Mouse (Mus musculus) ES-E14 (cell line): ENCODE results near the gene Rnh1.

ENCODE experiments used
- MAFK ChIP-seq: IDR thresholded peaks from 2 replicates; pipeline ENCODE4 v1.6.1; 2014; ENCODE audit warnings: mild to moderate bottlenecking, low read depth, low read length, inconsistent platforms; ENCODE audit not compliant: insufficient read depth
- ZC3H11A ChIP-seq: IDR thresholded peaks from 2 replicates; pipeline ENCODE4 v1.6.1; 2012; ENCODE audit warnings: low read depth, mild to moderate bottlenecking, inconsistent platforms, low read length, borderline replicate concordance

DNA sequence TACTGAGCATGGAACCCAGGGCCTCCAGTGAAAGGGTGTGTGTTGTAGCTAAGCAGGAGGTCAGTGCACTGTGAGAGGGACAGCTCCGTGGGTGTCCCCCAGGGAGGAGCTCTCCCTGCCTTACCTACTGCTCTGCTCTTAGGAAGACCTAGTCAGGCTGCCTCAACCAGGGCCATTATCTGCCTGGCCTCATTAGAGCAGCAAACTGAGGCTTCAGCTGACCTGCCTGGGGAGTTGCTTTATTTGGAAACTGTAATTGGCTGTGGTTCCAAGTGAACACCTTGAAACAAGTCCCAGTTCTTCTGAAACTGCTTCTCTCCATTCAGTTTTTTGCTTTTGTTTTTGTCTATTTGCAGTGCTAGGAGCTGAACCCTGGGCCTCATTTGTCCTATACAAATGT lies 27.3 kb downstream of the Rnh1 start:
- TF ChIP-seq ZC3H11A: no peak
- TF ChIP-seq MAFK: no peak
